Mouse (Mus musculus) ES-Bruce4 (cell line): ENCODE data around the gene Wasf2.

Experiments
- CTCF ChIP-seq: IDR thresholded peaks from one replicate; pipeline ENCODE4 v1.8.1; 2011; ENCODE audit warnings: low read depth, low read length
- POLR2A ChIP-seq: IDR thresholded peaks from one replicate; pipeline ENCODE4 v1.8.1; 2011; ENCODE audit warnings: low read length; ENCODE audit not compliant: insufficient read depth

GRCm38 (mm10) chr4:133121416-133121815 lies 8.9 kb upstream of the Wasf2 start:
- no peak for TF ChIP-seq CTCF
- TF ChIP-seq POLR2A: no peak
